Mouse (Mus musculus) cerebellum, adult 2 months (tissue): ENCODE results near the gene Slc10a7.

Experiments
- CTCF ChIP-seq: fragments of 200-500 bp; IDR thresholded peaks from 2 replicates; pipeline ENCODE4 v1.5.1; 2011; ENCODE audit warnings: low read depth, mild to moderate bottlenecking, control low read depth, low read length, moderate library complexity, borderline replicate concordance; ENCODE audit not compliant: insufficient read depth
- POLR2A ChIP-seq: fragments of 200-500 bp; IDR thresholded peaks from 2 replicates; pipeline ENCODE4 v1.6.1; 2011; ENCODE audit warnings: low read length, control low read depth, borderline replicate concordance; ENCODE audit not compliant: insufficient read depth

GRCm38 (mm10) chr8:78709948-78710644 is 200.9 kb downstream of the Slc10a7 start:
- TF ChIP-seq CTCF, result no peak
- TF ChIP-seq POLR2A, result no peak
